Mouse (Mus musculus): ENCODE results near the gene Cdip1. TPM values are rescaled to one million over a fixed set of nuclear protein-coding genes. Genes with fewer than 3 reads are reported as not detected.

Cdip1 gene
- polyA plus RNA-seq (2017; shearing (Covaris generic)) = 49.0 TPM

GRCm38 (mm10) chr16:4789810-4790559 lies at the start of gene Cdip1:
Gene Cdip1 (minus strand): TSS chr16:4790292.

GRCm38 (mm10) chr16:4835191-4835590 lies 45.1 kb upstream of the Cdip1 start, which contains the start of gene 4930562C15Rik:
Gene 4930562C15Rik (plus strand): TSS chr16:4835416.

DNA sequence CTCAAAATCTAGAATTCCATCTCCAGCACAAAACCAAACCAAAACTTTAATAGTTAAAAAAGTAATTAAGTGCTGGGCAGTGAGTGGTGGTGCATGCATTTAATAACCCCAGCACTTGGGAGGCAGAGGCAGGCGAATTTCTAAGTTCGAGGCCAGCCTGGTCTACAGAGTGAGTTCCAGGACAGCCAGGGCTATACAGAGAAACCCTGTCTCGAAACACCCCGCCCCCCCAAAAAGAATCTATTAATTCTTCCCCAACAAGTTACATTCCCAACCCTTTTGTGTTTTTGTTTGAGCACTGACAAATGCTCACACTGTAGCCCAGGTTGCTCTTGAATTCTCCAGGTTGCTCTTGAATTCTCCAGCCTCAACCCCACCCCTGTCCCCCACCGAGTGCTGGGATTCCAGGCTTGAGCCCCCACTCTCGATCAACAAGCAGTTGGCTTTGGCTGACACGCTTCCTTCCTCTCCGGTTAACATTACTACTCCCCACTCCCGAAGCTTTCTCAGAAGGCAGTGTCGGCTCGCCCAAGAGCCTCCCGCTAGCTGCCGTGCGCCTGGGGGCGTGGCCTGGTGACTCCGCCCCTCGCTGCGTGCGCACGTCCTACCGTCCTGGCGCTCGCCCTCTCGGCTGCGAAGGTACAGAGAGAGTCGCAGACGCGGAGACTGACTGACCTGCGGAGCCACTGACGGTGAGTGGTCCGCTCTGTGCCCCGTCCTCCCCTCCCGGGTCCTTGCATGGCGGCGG lies 64.1 kb downstream of the Cdip1 start, which contains the start of gene Hmox2:
Hmox2 (plus strand) TSS at position 582 of the 748 bp plus-strand sequence.

GRCm38 (mm10) chr16:4718753-4719518 lies 71.2 kb downstream of the Cdip1 start, which contains the start of gene Nmral1:
Gene Nmral1 (minus strand): TSS chr16:4719356.

Other genes with a start within 250 kb of the Cdip1 start
- gene Srl, start 248.5 kb downstream of the Cdip1 start, polyA plus RNA-seq (2017; shearing (Covaris generic)) = 0.79 TPM
- gene Tfap4, start 230.4 kb downstream of the Cdip1 start, polyA plus RNA-seq (2017; shearing (Covaris generic)) = 3.7 TPM
- gene Glis2, start 195.6 kb downstream of the Cdip1 start, polyA plus RNA-seq (2017; shearing (Covaris generic)) = 0.51 TPM
- 9.3 TPM for gene Pam16, start 165.3 kb downstream of the Cdip1 start, polyA plus RNA-seq (2017; shearing (Covaris generic))
- 0.79 TPM for gene Vasn, start 150.4 kb downstream of the Cdip1 start, polyA plus RNA-seq (2017; shearing (Covaris generic))
- gene Dnaja3, start 150.3 kb downstream of the Cdip1 start, polyA plus RNA-seq (2017; shearing (Covaris generic)) = 54.6 TPM
- 135 TPM for gene Coro7, start 110.5 kb downstream of the Cdip1 start, polyA plus RNA-seq (2017; shearing (Covaris generic))
- gene Nmral1, start 70.9 kb downstream of the Cdip1 start, polyA plus RNA-seq (2017; shearing (Covaris generic)) = 8.1 TPM
- 93.0 TPM for gene Hmox2, start 63.9 kb downstream of the Cdip1 start, polyA plus RNA-seq (2017; shearing (Covaris generic))
- 0.38 TPM for gene 4930562C15Rik, start 45.1 kb upstream of the Cdip1 start, polyA plus RNA-seq (2017; shearing (Covaris generic))
- 54.5 TPM for gene Ubald1, start 90.0 kb upstream of the Cdip1 start, polyA plus RNA-seq (2017; shearing (Covaris generic))
- 67.8 TPM for gene Mgrn1, start 96.0 kb upstream of the Cdip1 start, polyA plus RNA-seq (2017; shearing (Covaris generic))
- gene Nudt16l1, start 148.5 kb upstream of the Cdip1 start, polyA plus RNA-seq (2017; shearing (Covaris generic)) = 146 TPM
- gene Anks3, start 173.9 kb upstream of the Cdip1 start, polyA plus RNA-seq (2017; shearing (Covaris generic)) = 81.4 TPM
- gene Sept12, start 207.6 kb upstream of the Cdip1 start, polyA plus RNA-seq (2017; shearing (Covaris generic)) = 0.07 TPM
- not detected for gene Smim22, start 217.0 kb upstream of the Cdip1 start, polyA plus RNA-seq (2017; shearing (Covaris generic))
- 19.7 TPM for gene Rogdi, start 223.3 kb upstream of the Cdip1 start, polyA plus RNA-seq (2017; shearing (Covaris generic))

Data from CD4-positive, CD25-positive, alpha-beta regulatory T cell (primary cell).